Mouse (Mus musculus): ENCODE measurements around the gene Pabpn1.

The Pabpn1 gene

GRCm38 (mm10) chr14:54892200-54892599, at the start of gene Pabpn1:
TSS of gene Pabpn1 (plus strand) at chr14:54892500.
- no peak for DNase-seq (ENCODE audit: low spot score)

GRCm38 (mm10) chr14:54843461-54843860, 48.8 kb upstream of the Pabpn1 start:
- DNase-seq (ENCODE audit: low spot score): peak; percentile 80

- no peak for DNase-seq (ENCODE audit: low spot score)
Measured at GRCm38 (mm10) chr14:54855726-54856125, 36.6 kb upstream of the Pabpn1 start.

GRCm38 (mm10) chr14:54856703-54857102, 35.6 kb upstream of the Pabpn1 start:
- no peak for DNase-seq (ENCODE audit: low spot score)

- DNase-seq (ENCODE audit: low spot score): no peak
Measured at GRCm38 (mm10) chr14:54857891-54858290, 34.4 kb upstream of the Pabpn1 start.

- DNase-seq (ENCODE audit: low spot score): peak; percentile 73
Measured at GRCm38 (mm10) chr14:54860511-54860910, 31.8 kb upstream of the Pabpn1 start.

GRCm38 (mm10) chr14:54863501-54864312, 28.6 kb upstream of the Pabpn1 start:
- peak; percentile 97 for DNase-seq (ENCODE audit: low spot score)

- no peak for DNase-seq (ENCODE audit: low spot score)
Measured at GRCm38 (mm10) chr14:54864313-54865036, 27.8 kb upstream of the Pabpn1 start.

- no peak for DNase-seq (ENCODE audit: low spot score)
Measured at GRCm38 (mm10) chr14:54865626-54866025, 26.7 kb upstream of the Pabpn1 start.

- no peak for DNase-seq (ENCODE audit: low spot score)
Measured at GRCm38 (mm10) chr14:54866268-54866667, 26.0 kb upstream of the Pabpn1 start.

GRCm38 (mm10) chr14:54866936-54867335, 25.4 kb upstream of the Pabpn1 start:
- DNase-seq (ENCODE audit: low spot score): peak; percentile 30

- no peak for DNase-seq (ENCODE audit: low spot score)
Measured at GRCm38 (mm10) chr14:54868026-54868425, 24.3 kb upstream of the Pabpn1 start.

- DNase-seq (ENCODE audit: low spot score): no peak
Measured at GRCm38 (mm10) chr14:54870861-54871260, 21.4 kb upstream of the Pabpn1 start, which contains the start of gene Homez. TSS of gene Homez (minus strand) at chr14:54870961.

- DNase-seq (ENCODE audit: low spot score): no peak
Measured at GRCm38 (mm10) chr14:54874165-54874564, 18.1 kb upstream of the Pabpn1 start.

GRCm38 (mm10) chr14:54875844-54876538, 16.3 kb upstream of the Pabpn1 start:
- peak; percentile 56 for DNase-seq (ENCODE audit: low spot score)

GRCm38 (mm10) chr14:54876539-54877047, 15.7 kb upstream of the Pabpn1 start:
- DNase-seq (ENCODE audit: low spot score): peak; percentile 91

- peak; percentile 64 for DNase-seq (ENCODE audit: low spot score)
Measured at GRCm38 (mm10) chr14:54877048-54877715, 15.1 kb upstream of the Pabpn1 start, which contains the start of gene Ppp1r3e. TSS of gene Ppp1r3e (minus strand) at chr14:54877550.

GRCm38 (mm10) chr14:54883154-54884021, 8.9 kb upstream of the Pabpn1 start, which contains the start of the genes Bcl2l2 and Gm20521:
TSS of gene Bcl2l2 (plus strand) at chr14:54883377.
TSS of gene Gm20521 (plus strand) at chr14:54883441.
- DNase-seq (ENCODE audit: low spot score): peak; percentile 93

- no peak for DNase-seq (ENCODE audit: low spot score)
Measured at GRCm38 (mm10) chr14:54884022-54884712, 8.1 kb upstream of the Pabpn1 start.

- DNase-seq (ENCODE audit: low spot score): no peak
Measured at GRCm38 (mm10) chr14:54885309-54885708, 7.0 kb upstream of the Pabpn1 start.

All from embryo, embryonic 10.5 days (tissue).